ENCODE assay signal across 17 mouse cellular contexts in the genomic region with DNA sequence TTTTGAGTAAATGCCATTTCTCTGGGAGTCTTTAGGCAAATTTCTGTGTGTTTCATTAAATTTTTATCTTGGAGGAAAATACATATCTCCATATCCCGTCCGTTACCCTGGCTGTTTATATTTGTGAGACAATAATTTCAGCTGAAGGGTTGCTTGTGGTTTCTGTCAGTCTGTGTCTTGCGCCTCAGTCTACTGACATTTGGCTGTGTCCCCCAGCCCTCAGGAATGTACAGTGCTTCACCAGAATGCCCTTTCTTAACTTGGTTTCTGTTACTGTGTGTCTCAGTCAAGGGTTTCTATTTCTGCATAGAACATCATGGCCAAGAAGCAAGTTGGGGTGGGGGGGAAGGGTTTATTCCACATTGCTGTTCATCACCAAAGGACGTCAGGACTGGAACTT.
"Had no signal": no experiment of that assay in that cellular context is flagged by ENCODE, and none has a peak within 500 bp of the region (broad histone marks: within the 10 kb centered on the region; RNA-seq: fewer than 3 reads in every experiment).

No protein-coding gene starts in this region.

- ATAC-seq: liver, embryonic 12.5 days; midbrain, embryonic 13.5 days; midbrain, embryonic 16.5 days had no signal

- H3K9ac ChIP-seq: liver, embryonic 12.5 days; liver, embryonic 14.5 days; lung, embryonic 15.5 days; midbrain, embryonic 13.5 days; neural tube, embryonic 13.5 days; neural tube, embryonic 15.5 days had no signal

- H3K36me3 ChIP-seq: liver, embryonic 12.5 days; lung, embryonic 15.5 days; midbrain, embryonic 13.5 days; neural tube, embryonic 13.5 days; neural tube, embryonic 15.5 days had no signal

- H3K27ac ChIP-seq: liver, embryonic 12.5 days; liver, embryonic 14.5 days; lung, embryonic 15.5 days; midbrain, embryonic 10.5 days; midbrain, embryonic 13.5 days; neural tube, embryonic 13.5 days; neural tube, embryonic 15.5 days had no signal

- H3K4me1 ChIP-seq: liver, embryonic 12.5 days; lung, embryonic 15.5 days; midbrain, embryonic 13.5 days; neural tube, embryonic 13.5 days; neural tube, embryonic 15.5 days had no signal

- DNase-seq: lung, postnatal 4 days; retina, postnatal 1 day; right cerebral cortex, postnatal 25 days; right cerebral cortex, postnatal 4 days; spleen, adult 18-20 months; thymus, adult 18-20 months; thymus, postnatal 14 days; thymus, postnatal 36 days had no signal

- H3K27me3 ChIP-seq: liver, embryonic 12.5 days; lung, embryonic 15.5 days; midbrain, embryonic 13.5 days; neural tube, embryonic 13.5 days; neural tube, embryonic 15.5 days had no signal

- H3K9me3 ChIP-seq: liver, embryonic 12.5 days; lung, embryonic 15.5 days; midbrain, embryonic 10.5 days; midbrain, embryonic 13.5 days; neural tube, embryonic 13.5 days; neural tube, embryonic 15.5 days had no signal

- H3K4me3 ChIP-seq: liver, embryonic 12.5 days; lung, embryonic 15.5 days; midbrain, embryonic 10.5 days; midbrain, embryonic 13.5 days; myocyte; neural tube, embryonic 13.5 days; neural tube, embryonic 15.5 days had no signal

- H3K4me2 ChIP-seq: liver, embryonic 12.5 days; lung, embryonic 15.5 days; midbrain, embryonic 13.5 days; neural tube, embryonic 13.5 days; neural tube, embryonic 15.5 days had no signal
